Mouse (Mus musculus): ENCODE measurements around the gene Scrn1.

DNA sequence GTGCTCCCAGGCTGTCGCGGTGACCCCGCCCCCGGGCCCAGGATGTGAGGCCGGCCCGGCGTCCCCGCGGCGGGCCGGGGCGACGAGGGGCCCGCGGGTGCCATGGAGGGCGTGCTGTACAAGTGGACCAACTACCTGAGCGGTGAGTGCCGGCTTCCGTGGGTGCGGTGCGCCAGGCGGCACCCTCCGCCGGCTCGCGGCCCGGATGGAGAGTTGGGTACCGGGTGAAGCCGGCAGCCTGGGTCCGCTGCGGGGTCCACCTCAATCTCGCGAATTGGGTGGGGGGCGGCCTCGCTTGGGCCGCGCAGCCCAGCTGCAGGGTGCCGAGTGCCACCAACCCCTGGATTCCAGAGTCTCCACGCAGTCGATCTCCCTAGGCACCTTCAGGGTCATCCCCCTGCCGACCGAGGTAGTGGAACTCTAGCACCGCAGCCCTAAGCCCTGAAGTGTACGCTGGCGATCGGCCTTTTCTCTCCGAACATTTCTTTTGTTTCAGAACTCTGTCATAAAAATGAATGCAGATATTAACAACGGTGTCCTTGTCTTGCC is 29.1 kb upstream of the Scrn1 start:
- TF ChIP-seq POLR2A (IDR thresholded peaks at IDR 0.05; ENCODE audit: insufficient read length, low read depth) (peak; percentile 35), TCF3 (IDR thresholded peaks at IDR 0.05; ENCODE audit: insufficient read length, low read depth) (no peak), CEBPB (IDR thresholded peaks at IDR 0.05; ENCODE audit: insufficient read depth, poor library complexity, severe bottlenecking) (no peak), USF1 (IDR thresholded peaks at IDR 0.05; ENCODE audit: low read depth) (no peak), REST (IDR thresholded peaks at IDR 0.05; ENCODE audit: insufficient read depth, insufficient read length) (no peak)
